Comparison of ENCODE assay signal across 19 mouse cellular contexts in the genomic region with DNA sequence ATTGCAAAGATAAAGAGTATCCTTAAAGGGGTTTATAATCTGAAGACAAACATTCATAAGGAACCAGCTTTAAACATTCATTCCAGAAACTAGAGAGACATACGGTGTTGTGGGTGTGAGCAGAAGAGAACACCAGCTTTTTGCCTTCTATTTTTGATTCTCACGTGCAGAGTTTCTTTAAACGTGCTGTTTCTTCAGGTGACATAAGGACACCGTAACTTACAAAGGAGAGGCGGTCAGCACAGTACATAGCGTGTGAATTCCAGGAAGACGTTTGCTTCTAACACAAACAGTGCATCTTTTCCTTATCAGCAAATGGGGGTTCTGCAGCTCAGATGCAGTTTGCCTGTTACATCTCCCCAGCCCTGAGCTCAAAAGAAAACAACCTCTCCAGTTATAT.
DNase-seq lines count a peak whose midpoint lies in the region; ATAC-seq lines count a peak whose summit lies in the region.
"Had no signal": no experiment of that assay in that cellular context is flagged by ENCODE, and none has a peak within 500 bp of the region (broad histone marks: within the 10 kb centered on the region; RNA-seq: fewer than 3 reads in every experiment).

No protein-coding gene starts in this region.

- H3K27me3 ChIP-seq in kidney, embryonic 15.5 days = no peaks in the 10 kb centered on the region
- H3K27me3 ChIP-seq: midbrain, embryonic 12.5 days; neural tube, embryonic 15.5 days had no signal

- H3K4me2 ChIP-seq in kidney, embryonic 15.5 days = 0 out of 2 replicates have a peak overlapping the region, but pooled peaks have one; percentile 0
- H3K4me2 ChIP-seq: midbrain, embryonic 12.5 days; neural tube, embryonic 15.5 days had no signal

- H3K9me3 ChIP-seq in kidney, embryonic 15.5 days (replicated peaks) = no peaks in the 10 kb centered on the region
- H3K9me3 ChIP-seq: midbrain, embryonic 12.5 days; neural tube, embryonic 15.5 days had no signal

- H3K4me1 ChIP-seq in kidney, embryonic 15.5 days = peaks cover 5% of the 10 kb centered on the region; the same call in 1 of the 2 replicates
- H3K4me1 ChIP-seq: midbrain, embryonic 12.5 days; neural tube, embryonic 15.5 days had no signal

- no peaks in the 10 kb centered on the region for H3K36me3 ChIP-seq in kidney, embryonic 15.5 days
- H3K36me3 ChIP-seq: midbrain, embryonic 12.5 days; neural tube, embryonic 15.5 days had no signal

- WGBS in kidney, embryonic 15.5 days = 23% methylated on average over 7 of the region's 7 CpGs

- no peak overlapping the region for H3K9ac ChIP-seq in kidney, embryonic 15.5 days
- H3K9ac ChIP-seq: midbrain, embryonic 12.5 days; neural tube, embryonic 15.5 days had no signal

- no peak overlapping the region for H3K27ac ChIP-seq in kidney, embryonic 15.5 days
- H3K27ac ChIP-seq: hindbrain, postnatal 0 days; midbrain, embryonic 12.5 days; neural tube, embryonic 15.5 days had no signal

- no peak overlapping the region for H3K4me3 ChIP-seq in kidney, embryonic 15.5 days (replicated peaks)
- H3K4me3 ChIP-seq: midbrain, embryonic 12.5 days; neural tube, embryonic 15.5 days had no signal

- no peak for DNase-seq in kidney, adult 11 months
- peak; percentile 25 to 62 for DNase-seq in frontal cortex, adult 2 months (ENCODE audit: extremely low spot score in 1 of 2, low spot score in 1 of 2)
- peak; percentile 21 for DNase-seq in layer of hippocampus, adult 9-10 months (ENCODE audit: low spot score)
- peak; percentile 21 to 62 for DNase-seq in right cerebral cortex, postnatal 10 days (ENCODE audit: low spot score in 2 of 2)
- DNase-seq in cerebellum, postnatal 14 days = no peak
- no peak for DNase-seq in adrenal gland, adult 2 months
- DNase-seq: adrenal gland, postnatal 10 days; cerebellum, adult 9-10 months; gastrocnemius, postnatal 10 days; kidney, adult 9 months; liver; lung, adult 18-20 months; lung, postnatal 4 days had no signal

- ATAC-seq in kidney, embryonic 15.5 days (replicated peaks; ENCODE audit: low FRiP score) = no peak
- ATAC-seq: CD4-positive, CD25-positive, alpha-beta regulatory T cell, adult 4 months; forebrain, embryonic 14.5 days; hindbrain, postnatal 0 days had no signal

Comparison
In these comparisons a context has a peak if more than half of its experiments do, and no peak if none do; other contexts are left out.
1. DNase-seq: peak in frontal cortex, adult 2 months (2 of 2), layer of hippocampus, adult 9-10 months (single experiment) and right cerebral cortex, postnatal 10 days (2 of 2); none in kidney, adult 11 months (single experiment), cerebellum, postnatal 14 days (0 of 2) and adrenal gland, adult 2 months (single experiment).